ENCODE assay signal across 8 mouse cellular contexts in genomic region chr2:25400291-25400690, GRCm38 (mm10). TPM values are rescaled to one million over a fixed set of nuclear protein-coding genes. Genes with fewer than 3 reads are reported as not detected.
A peak's percentile ranks its signal among the peaks of the same experiment; 100 is the strongest.
DNase-seq lines count a peak whose midpoint lies in the region; ATAC-seq and TF ChIP-seq lines count a peak whose summit lies in the region.

No protein-coding gene starts in this region.

- no peak overlapping the region for H3K27ac ChIP-seq in ES-E14 (ENCODE audit: insufficient read depth, low read depth, low read length, poor library complexity, severe bottlenecking)
- H3K27ac ChIP-seq in embryonic facial prominence, embryonic 15.5 days (replicated peaks): no peak overlapping the region
- no peak overlapping the region for H3K27ac ChIP-seq in heart, embryonic 14.5 days (replicated peaks in 1 of 2; ENCODE audit: control insufficient read depth in 1 of 2, insufficient read depth in 1 of 2, low read depth in 2 of 2, low read length in 2 of 2)
- H3K27ac ChIP-seq in limb, embryonic 14.5 days (replicated peaks; ENCODE audit: low read depth, low read length): no peak overlapping the region

- in situ Hi-C loops in ES-E14 (cut with MboI; ENCODE audit: low sequenced_read_pairs in 2 of 2, unreplicated experiment in 2 of 2): no loop called here

- DNase-seq in ES-E14 (ENCODE audit: low read depth, low spot score): no peak
- DNase-seq in limb, embryonic 14.5 days (ENCODE audit: low spot score): no peak
- no peak for DNase-seq in frontal cortex, adult 2 months (ENCODE audit: extremely low spot score in 1 of 2, low spot score in 1 of 2)
- DNase-seq in thymus, postnatal 10 days (ENCODE audit: low spot score in 2 of 2): no peak
- DNase-seq in ovary, postnatal 14 days (ENCODE audit: low spot score): no peak

- H3K4me1 ChIP-seq in ES-E14 (ENCODE audit: control insufficient read depth in 2 of 2, insufficient read depth in 2 of 2, low read length in 2 of 2, poor library complexity in 1 of 2): peaks cover 0 to 8% of the 10 kb centered on the region in 2 experiments; a peak in 1 of 4 replicates
- peaks cover 34% of the 10 kb centered on the region for H3K4me1 ChIP-seq in embryonic facial prominence, embryonic 15.5 days
- peaks cover 2 to 16% of the 10 kb centered on the region in 2 experiments; a peak in 3 of 4 replicates for H3K4me1 ChIP-seq in heart, embryonic 14.5 days (ENCODE audit: control insufficient read depth in 2 of 2, insufficient read depth in 2 of 2, low read length in 2 of 2)
- H3K4me1 ChIP-seq in limb, embryonic 14.5 days (ENCODE audit: control insufficient read depth, insufficient read depth, low read length): no peaks in the 10 kb centered on the region

- H3K27me3 ChIP-seq in embryonic facial prominence, embryonic 15.5 days: peaks cover 90% of the 10 kb centered on the region
- H3K27me3 ChIP-seq in heart, embryonic 14.5 days (ENCODE audit: control insufficient read depth, insufficient read depth, low read length): peaks cover 93% of the 10 kb centered on the region
- H3K27me3 ChIP-seq in limb, embryonic 14.5 days (ENCODE audit: control insufficient read depth, insufficient read depth, low read length): peaks cover 83% of the 10 kb centered on the region

- H3K9ac ChIP-seq in ES-E14 (ENCODE audit: insufficient read depth, low read depth, low read length, poor library complexity, severe bottlenecking): no peak overlapping the region
- no peak overlapping the region for H3K9ac ChIP-seq in embryonic facial prominence, embryonic 15.5 days
- H3K9ac ChIP-seq in heart, embryonic 14.5 days (ENCODE audit: low read length): no peak overlapping the region
- H3K9ac ChIP-seq in limb, embryonic 14.5 days (ENCODE audit: low read depth, low read length, severe bottlenecking): no peak overlapping the region

- H3K36me3 ChIP-seq in ES-E14 (ENCODE audit: control insufficient read depth, insufficient read depth, low read length, poor library complexity, severe bottlenecking): no peaks in the 10 kb centered on the region
- H3K36me3 ChIP-seq in embryonic facial prominence, embryonic 15.5 days: no peaks in the 10 kb centered on the region
- H3K36me3 ChIP-seq in heart, embryonic 14.5 days (ENCODE audit: control insufficient read depth, insufficient read depth, low read length): no peaks in the 10 kb centered on the region
- H3K36me3 ChIP-seq in limb, embryonic 14.5 days (ENCODE audit: control insufficient read depth, insufficient read depth, low read length): no peaks in the 10 kb centered on the region

- ATAC-seq in embryonic facial prominence, embryonic 15.5 days (ENCODE audit: insufficient number of reproducible peaks, low FRiP score, low TSS enrichment, low read depth): no peak
- ATAC-seq in heart, embryonic 14.5 days (ENCODE audit: insufficient number of reproducible peaks, insufficient read depth, low FRiP score, low read depth): no peak
- no peak for ATAC-seq in limb, embryonic 14.5 days (ENCODE audit: low FRiP score, low read depth)
- ATAC-seq in monocyte, adult 5-6 weeks (replicated peaks; ENCODE audit: insufficient number of reproducible peaks, low FRiP score, low TSS enrichment, poor library complexity, severe bottlenecking): no peak

- 15% methylated on average over 16 of the region's 16 CpGs for WGBS in embryonic facial prominence, embryonic 15.5 days
- WGBS in heart, embryonic 14.5 days: 18% methylated on average over 16 of the region's 16 CpGs
- 26% methylated on average over 16 of the region's 16 CpGs for WGBS in limb, embryonic 14.5 days

- H3K4me3 ChIP-seq in ES-E14 (ENCODE audit: insufficient read depth in 1 of 2, low read depth in 1 of 2, low read length in 2 of 2, poor library complexity in 1 of 2, severe bottlenecking in 1 of 2): peak overlapping the region; percentile 19 to 36; a peak in 3 of 4 replicates
- 0 out of 2 replicates have a peak overlapping the region, but pooled peaks have one; percentile 20 for H3K4me3 ChIP-seq in embryonic facial prominence, embryonic 15.5 days (replicated peaks)
- no peak overlapping the region for H3K4me3 ChIP-seq in heart, embryonic 14.5 days (ENCODE audit: control insufficient read depth in 1 of 2, insufficient read depth in 1 of 2, low read depth in 1 of 2, low read length in 2 of 2)
- H3K4me3 ChIP-seq in limb, embryonic 14.5 days (replicated peaks; ENCODE audit: low read length): peak overlapping the region; percentile 14; the same call in 1 of the 2 replicates

- peak overlapping the region; percentile 35; the same call in 1 of the 2 replicates for H3K4me2 ChIP-seq in embryonic facial prominence, embryonic 15.5 days (replicated peaks)
- peak overlapping the region; percentile 22; the same call in 1 of the 2 replicates for H3K4me2 ChIP-seq in heart, embryonic 14.5 days (ENCODE audit: low read length)
- no peak overlapping the region for H3K4me2 ChIP-seq in limb, embryonic 14.5 days (replicated peaks; ENCODE audit: low read depth, low read length, severe bottlenecking)

- TF ChIP-seq POLR2A in limb, embryonic 14.5 days (IDR thresholded peaks at IDR 0.05; ENCODE audit: borderline replicate concordance, extremely low read depth, insufficient read depth, insufficient read length): no peak

- no peaks in the 10 kb centered on the region for H3K9me3 ChIP-seq in ES-E14 (ENCODE audit: control insufficient read depth, insufficient read depth, low read depth, low read length)
- no peaks in the 10 kb centered on the region for H3K9me3 ChIP-seq in embryonic facial prominence, embryonic 15.5 days (replicated peaks)
- H3K9me3 ChIP-seq in heart, embryonic 14.5 days (ENCODE audit: control insufficient read depth, low read length): no peaks in the 10 kb centered on the region
- no peaks in the 10 kb centered on the region for H3K9me3 ChIP-seq in limb, embryonic 14.5 days (ENCODE audit: control insufficient read depth, low read length)

TF ChIP-seq in ES-E14, 5 proteins besides CTCF, POLR2A, EP300 and RAD21:
- TF ChIP-seq CHD2 (IDR thresholded peaks at IDR 0.05; ENCODE audit: low read depth, low read length): no peak
- no peak for TF ChIP-seq ZNF384 (IDR thresholded peaks at IDR 0.05; ENCODE audit: low read depth, low read length)
TF ChIP-seq in ES-E14: peak in this region for 0.

RNA-seq across cellular contexts. Expression of gene Npdc1, which starts 1.1 kb away (rescaled TPM):
- 28.3 and 43.8 TPM in 2 replicates for total RNA-seq in ES-E14 (2012; rRNA removed)
- polyA plus RNA-seq in embryonic facial prominence, embryonic 15.5 days (2015; fragmentation: Nextera tagmentation; extraction: Ambion mirVana): 64.9 and 67.8 TPM in 2 replicates
- polyA plus RNA-seq in heart, embryonic 14.5 days (2014; fragmentation: Nextera tagmentation; extraction: Ambion mirVana): 29.3 and 29.5 TPM in 2 replicates
- 76.2 TPM in 2 replicates for polyA plus RNA-seq in limb, embryonic 14.5 days (2012; rRNA removed)
- polyA plus RNA-seq in limb, embryonic 14.5 days (2014; fragmentation: Nextera tagmentation; extraction: Ambion mirVana): 38.9 and 42.9 TPM in 2 replicates
- polyA plus RNA-seq in frontal cortex, adult 2 months (2012; rRNA removed): 383 and 426 TPM in 2 replicates
- total RNA-seq in monocyte, adult 5-6 weeks (2017): not detected in 3 replicates

RNA-seq across cellular contexts. Expression of gene Entpd2, which starts 4.6 kb away (rescaled TPM):
- total RNA-seq in ES-E14 (2012; rRNA removed): 0.76 and 2.4 TPM in 2 replicates
- polyA plus RNA-seq in embryonic facial prominence, embryonic 15.5 days (2015; fragmentation: Nextera tagmentation; extraction: Ambion mirVana): 7.4 and 9.0 TPM in 2 replicates
- 0.81 and 0.85 TPM in 2 replicates for polyA plus RNA-seq in heart, embryonic 14.5 days (2014; fragmentation: Nextera tagmentation; extraction: Ambion mirVana)
- polyA plus RNA-seq in limb, embryonic 14.5 days (2012; rRNA removed): 3.3 and 3.9 TPM in 2 replicates
- polyA plus RNA-seq in limb, embryonic 14.5 days (2014; fragmentation: Nextera tagmentation; extraction: Ambion mirVana): 2.1 and 2.6 TPM in 2 replicates
- 14.1 and 19.3 TPM in 2 replicates for polyA plus RNA-seq in frontal cortex, adult 2 months (2012; rRNA removed)
- not detected in 3 replicates for total RNA-seq in monocyte, adult 5-6 weeks (2017)

RNA-seq across cellular contexts. Expression of gene Fut7, which starts 22.8 kb away (rescaled TPM):
- total RNA-seq in ES-E14 (2012; rRNA removed): 0.37 TPM in 1 of 2 replicates, not detected in the other
- polyA plus RNA-seq in embryonic facial prominence, embryonic 15.5 days (2015; fragmentation: Nextera tagmentation; extraction: Ambion mirVana): 0.08 and 0.20 TPM in 2 replicates
- 0.14 TPM in 1 of 2 replicates, not detected in the other for polyA plus RNA-seq in heart, embryonic 14.5 days (2014; fragmentation: Nextera tagmentation; extraction: Ambion mirVana)
- 0.05 and 0.11 TPM in 2 replicates for polyA plus RNA-seq in limb, embryonic 14.5 days (2012; rRNA removed)
- polyA plus RNA-seq in limb, embryonic 14.5 days (2014; fragmentation: Nextera tagmentation; extraction: Ambion mirVana): not detected in 2 replicates
- polyA plus RNA-seq in frontal cortex, adult 2 months (2012; rRNA removed): 0.40 and 0.67 TPM in 2 replicates
- total RNA-seq in monocyte, adult 5-6 weeks (2017): 8.9 to 13.9 TPM (median 11.0 TPM) in 3 replicates

RNA-seq across cellular contexts. Expression of gene Sapcd2, which starts 28.2 kb away (rescaled TPM):
- 34.4 and 53.8 TPM in 2 replicates for total RNA-seq in ES-E14 (2012; rRNA removed)
- polyA plus RNA-seq in embryonic facial prominence, embryonic 15.5 days (2015; fragmentation: Nextera tagmentation; extraction: Ambion mirVana): 29.2 and 32.8 TPM in 2 replicates
- 14.4 and 17.7 TPM in 2 replicates for polyA plus RNA-seq in heart, embryonic 14.5 days (2014; fragmentation: Nextera tagmentation; extraction: Ambion mirVana)
- 42.5 and 59.7 TPM in 2 replicates for polyA plus RNA-seq in limb, embryonic 14.5 days (2012; rRNA removed)
- polyA plus RNA-seq in limb, embryonic 14.5 days (2014; fragmentation: Nextera tagmentation; extraction: Ambion mirVana): 33.1 and 35.9 TPM in 2 replicates
- polyA plus RNA-seq in frontal cortex, adult 2 months (2012; rRNA removed): 3.9 and 5.3 TPM in 2 replicates
- 4.3 TPM in 1 of 3 replicates, not detected in the others for total RNA-seq in monocyte, adult 5-6 weeks (2017)

RNA-seq across cellular contexts. Expression of gene Abca2, which starts 28.2 kb away (rescaled TPM):
- total RNA-seq in ES-E14 (2012; rRNA removed): 12.6 and 21.9 TPM in 2 replicates
- 4.0 and 4.1 TPM in 2 replicates for polyA plus RNA-seq in embryonic facial prominence, embryonic 15.5 days (2015; fragmentation: Nextera tagmentation; extraction: Ambion mirVana)
- 3.8 and 4.3 TPM in 2 replicates for polyA plus RNA-seq in heart, embryonic 14.5 days (2014; fragmentation: Nextera tagmentation; extraction: Ambion mirVana)
- polyA plus RNA-seq in limb, embryonic 14.5 days (2012; rRNA removed): 15.3 and 17.4 TPM in 2 replicates
- polyA plus RNA-seq in limb, embryonic 14.5 days (2014; fragmentation: Nextera tagmentation; extraction: Ambion mirVana): 5.9 and 7.4 TPM in 2 replicates
- 107 TPM in 2 replicates for polyA plus RNA-seq in frontal cortex, adult 2 months (2012; rRNA removed)
- total RNA-seq in monocyte, adult 5-6 weeks (2017): 16.8 to 46.8 TPM (median 17.5 TPM) in 3 replicates

Comparison
In these comparisons a context has a peak if more than half of its experiments do, and no peak if none do; other contexts are left out.
1. H3K4me3 ChIP-seq: peak in ES-E14 (2 of 2), embryonic facial prominence, embryonic 15.5 days (single experiment) and limb, embryonic 14.5 days (single experiment); none in heart, embryonic 14.5 days (0 of 2).